Mouse (Mus musculus) gonadal fat pad, adult 2 months (tissue): Measurements from ENCODE around the gene Serpinb1c. TPM values are rescaled to one million over a fixed set of nuclear protein-coding genes. Genes with fewer than 3 reads are reported as not detected.
"Not testable (repeated sequence)": the region's sequence is repeated elsewhere in the genome, so short reads cannot be mapped to it uniquely, and the experiment has no call there.

Experiments used
- DNase-seq: peaks from one replicate; pipeline ENCODE4 v3.0.0-alpha.2; 2012; ENCODE audit warnings: low read depth
- polyA plus RNA-seq: library from polyadenylated mRNA; depleted of rRNA; stranded (reverse); fragments of >200 nt; gene quantifications from 2 replicates; pipeline ENCODE4 v1.2.3, GENCODE M21; 2012; rRNA removed

Serpinb1c gene
- not detected in 2 replicates for polyA plus RNA-seq

DNA sequence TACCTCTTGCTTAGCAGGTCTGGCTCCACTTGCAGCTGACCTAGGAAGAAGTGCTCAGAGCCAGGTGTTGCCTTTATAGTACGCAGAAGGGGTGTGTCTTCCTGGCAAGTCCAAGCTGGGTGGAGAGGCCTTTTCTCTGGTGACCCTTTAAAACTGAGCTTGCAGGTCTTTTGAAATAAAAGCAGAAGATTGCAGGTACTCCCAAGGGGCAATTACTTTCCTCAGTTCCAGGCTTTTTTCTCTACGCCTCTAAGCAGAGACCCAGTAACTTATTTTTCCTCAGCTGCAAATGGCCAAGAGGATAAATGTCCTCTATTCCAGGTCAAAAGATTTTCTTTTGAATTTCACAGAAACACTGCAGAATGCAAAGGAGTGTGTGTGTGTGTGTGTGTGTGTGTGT is at the start of gene Serpinb1c:
Serpinb1c (minus strand) TSS at position 101 of the 400 bp plus-strand sequence.
- DNase-seq: no peak

DNA sequence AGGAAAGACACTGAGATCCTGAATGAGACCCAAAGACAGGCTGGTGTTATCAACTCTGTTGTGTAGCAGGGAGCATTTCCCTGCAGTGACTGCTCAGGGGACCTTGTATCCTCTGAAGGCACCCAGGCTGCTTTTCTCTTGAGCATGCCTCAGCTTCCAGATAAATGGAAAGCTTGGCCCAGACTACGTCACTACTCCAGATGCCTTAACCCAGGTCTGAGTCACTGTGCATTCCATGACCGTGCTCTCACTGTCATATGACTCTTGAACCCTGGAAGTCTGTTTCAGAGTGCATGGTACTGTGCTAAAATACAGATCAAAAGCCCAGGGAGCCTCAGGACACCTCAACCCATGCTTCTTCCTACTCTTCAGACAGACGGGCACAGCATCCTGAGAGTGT is 41.2 kb upstream of the Serpinb1c start:
- DNase-seq: not testable (repeated sequence)

DNA sequence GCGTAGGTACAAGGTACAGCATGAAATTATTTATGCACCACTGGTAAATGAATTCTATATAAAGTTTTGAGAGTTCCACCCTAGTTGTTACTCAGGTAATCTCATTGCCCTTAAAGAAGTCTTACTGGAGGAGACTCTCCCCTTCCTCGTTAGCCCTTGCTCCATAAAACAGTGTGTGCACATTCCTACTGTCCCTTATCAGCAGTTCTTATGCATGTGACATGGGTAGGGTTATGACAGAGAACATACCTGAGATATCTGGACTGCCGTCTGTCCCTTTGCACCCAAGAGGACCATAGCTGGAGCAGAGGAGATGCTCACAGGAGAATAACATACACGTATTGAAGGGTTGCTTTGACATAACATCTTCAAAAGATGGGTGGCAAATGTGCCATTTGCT is 40.3 kb upstream of the Serpinb1c start:
- not testable (repeated sequence) for DNase-seq

DNA sequence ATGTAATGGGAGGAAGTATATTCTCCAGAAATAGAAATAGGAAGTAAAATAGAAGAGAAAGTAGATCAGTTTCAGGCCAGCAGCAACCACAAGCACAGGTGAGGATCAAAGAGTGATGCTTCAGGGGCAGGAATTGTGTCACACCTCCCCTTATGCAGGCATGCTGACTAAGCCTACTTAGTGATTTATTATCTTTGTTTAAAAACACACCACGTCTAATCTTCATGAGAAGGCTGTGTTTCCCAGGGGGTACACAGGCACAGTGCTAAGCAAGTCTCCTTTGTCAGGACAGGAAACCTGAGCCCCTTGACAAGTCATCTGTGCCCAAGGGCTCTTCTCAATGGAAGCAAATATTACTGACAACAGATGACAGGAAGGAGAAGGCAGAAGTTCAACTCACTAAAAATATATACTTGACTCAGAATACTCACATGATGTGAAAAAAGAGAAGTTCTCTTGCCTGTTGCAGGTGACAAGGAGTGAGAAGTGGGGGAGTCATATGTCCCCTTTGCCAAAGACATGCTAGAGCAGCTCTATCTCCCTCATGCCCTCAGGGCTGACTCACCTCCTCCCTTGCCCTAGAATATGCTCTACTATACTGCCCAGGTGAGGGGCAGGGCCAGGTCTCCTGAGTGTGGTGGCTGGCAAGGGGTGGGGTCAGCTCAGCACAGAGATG is 36.8 kb upstream of the Serpinb1c start:
- DNase-seq: no peak

DNA sequence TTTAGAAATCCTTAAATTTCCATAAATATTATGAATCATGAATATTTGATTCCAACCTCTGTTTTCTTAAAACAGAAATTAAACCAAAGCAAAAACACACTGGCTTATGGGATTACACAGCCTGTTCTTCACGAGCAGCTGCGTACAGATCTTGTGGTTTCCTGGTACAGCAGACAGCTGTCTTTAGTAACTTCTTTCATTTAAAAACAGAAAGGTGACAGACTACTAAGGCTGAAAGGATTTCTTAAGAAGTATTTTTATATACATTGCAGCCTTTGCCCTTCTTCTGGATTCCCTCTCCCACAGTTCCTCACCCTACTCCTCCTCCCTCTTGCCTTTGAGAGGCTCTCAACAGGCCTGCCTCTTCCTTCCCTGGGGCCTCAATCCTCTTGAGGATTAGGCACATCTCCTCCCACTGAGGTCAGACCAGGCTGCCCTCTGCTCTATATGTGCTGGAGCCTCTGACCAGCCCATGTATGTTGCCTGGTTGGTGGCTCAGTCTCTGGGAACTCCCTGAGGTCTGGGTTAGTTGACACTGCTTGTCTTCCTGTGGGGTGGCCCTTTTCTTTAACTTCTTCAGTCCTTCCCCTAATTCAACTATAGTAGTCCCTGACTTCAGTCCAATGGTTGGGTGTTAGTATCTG is 31.2 kb upstream of the Serpinb1c start:
- no peak for DNase-seq

DNA sequence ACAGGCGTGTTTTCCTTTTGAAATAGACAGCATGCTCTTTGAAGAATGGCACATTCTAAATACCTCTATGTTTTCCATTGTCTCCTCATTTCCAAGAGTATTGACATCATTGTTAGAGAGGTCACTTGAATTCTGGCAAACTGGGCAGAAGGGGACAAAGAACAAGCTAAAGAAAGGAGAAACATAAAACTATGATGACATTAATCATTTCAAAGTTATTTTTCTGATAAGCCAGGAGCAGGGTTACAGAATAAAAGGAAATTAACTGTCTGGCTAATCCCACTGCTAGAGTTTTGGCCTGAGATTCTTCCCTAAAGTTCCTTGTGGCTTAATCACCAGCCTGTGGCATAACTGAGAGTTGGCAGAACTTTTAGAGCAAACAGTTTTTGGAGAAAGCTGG is 29.2 kb upstream of the Serpinb1c start:
- DNase-seq: no peak

DNA sequence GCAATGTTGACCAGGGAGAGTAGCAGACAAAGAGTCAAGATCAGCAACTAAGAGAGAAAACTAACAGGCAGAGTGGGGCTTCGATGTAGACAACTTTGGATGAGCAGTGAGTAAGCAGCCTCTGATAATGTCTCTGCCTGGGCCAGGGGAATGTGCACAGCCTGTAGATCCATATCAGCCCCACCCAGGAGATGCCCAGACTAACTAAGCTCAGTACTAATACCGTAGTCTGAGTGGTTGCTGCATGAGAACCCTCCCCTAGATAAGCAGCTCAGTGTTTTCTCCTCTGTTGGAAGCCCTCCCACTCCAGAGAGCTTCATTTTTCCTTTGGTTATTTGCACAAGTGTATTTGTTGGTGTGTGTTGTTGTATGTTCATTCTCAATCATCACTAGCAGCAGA is 28.6 kb upstream of the Serpinb1c start:
- no peak for DNase-seq

DNA sequence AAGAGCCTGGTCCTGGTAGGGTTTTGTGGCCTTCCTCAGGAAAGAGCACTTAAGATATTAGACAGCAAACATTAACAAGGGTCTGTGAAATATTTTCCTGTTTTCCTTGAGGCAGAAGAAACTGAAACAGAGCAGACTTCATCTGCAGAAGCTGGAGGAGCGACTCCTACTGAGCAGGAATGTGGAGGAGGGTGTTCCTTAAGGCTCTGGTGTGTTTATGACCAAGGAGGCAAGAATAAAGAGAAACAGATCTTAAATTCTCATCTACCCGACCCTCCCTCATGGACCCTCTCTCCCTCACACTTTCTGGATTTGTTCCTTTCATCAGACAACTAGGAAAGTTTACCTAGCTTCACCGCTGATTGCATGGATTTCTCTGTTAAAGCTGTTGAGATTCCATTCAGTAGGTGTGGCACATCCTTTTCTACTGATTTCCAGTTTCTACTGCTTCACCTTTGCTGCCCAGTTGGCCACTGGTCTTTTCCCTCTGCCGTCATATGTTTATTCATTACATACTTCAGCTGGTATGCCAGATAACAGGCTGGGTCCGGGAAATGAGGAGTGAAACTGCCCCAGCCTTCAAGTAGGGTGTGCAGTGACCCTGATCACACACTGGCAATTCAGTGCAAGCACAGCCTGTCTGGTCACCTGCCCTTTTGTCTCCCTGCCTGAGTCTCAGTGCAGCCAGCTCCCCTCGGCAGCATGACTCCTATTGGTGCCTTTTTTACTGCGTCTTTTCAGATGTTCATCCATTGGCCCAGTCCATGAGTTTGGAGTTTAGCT is 26.8 kb upstream of the Serpinb1c start:
- DNase-seq: no peak

DNA sequence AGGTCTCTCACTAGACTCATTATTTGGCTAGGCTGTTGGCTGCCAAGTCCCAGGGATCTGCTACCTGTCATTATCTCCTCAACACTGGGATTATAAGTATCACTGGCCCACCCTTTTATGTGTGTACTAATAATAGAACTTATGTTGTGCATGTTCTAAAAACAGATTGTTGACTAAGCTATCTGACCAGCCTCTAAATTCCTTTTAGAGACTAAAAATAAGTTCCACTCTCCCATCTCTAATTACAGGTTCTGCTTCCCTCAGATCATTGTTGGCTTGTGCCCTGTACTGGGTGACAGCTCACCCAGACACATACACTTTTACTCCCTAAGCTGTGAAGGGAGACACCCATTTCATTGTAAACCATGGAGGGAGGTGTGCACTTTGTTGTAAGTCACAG is 24.6 kb upstream of the Serpinb1c start:
- DNase-seq: no peak

DNA sequence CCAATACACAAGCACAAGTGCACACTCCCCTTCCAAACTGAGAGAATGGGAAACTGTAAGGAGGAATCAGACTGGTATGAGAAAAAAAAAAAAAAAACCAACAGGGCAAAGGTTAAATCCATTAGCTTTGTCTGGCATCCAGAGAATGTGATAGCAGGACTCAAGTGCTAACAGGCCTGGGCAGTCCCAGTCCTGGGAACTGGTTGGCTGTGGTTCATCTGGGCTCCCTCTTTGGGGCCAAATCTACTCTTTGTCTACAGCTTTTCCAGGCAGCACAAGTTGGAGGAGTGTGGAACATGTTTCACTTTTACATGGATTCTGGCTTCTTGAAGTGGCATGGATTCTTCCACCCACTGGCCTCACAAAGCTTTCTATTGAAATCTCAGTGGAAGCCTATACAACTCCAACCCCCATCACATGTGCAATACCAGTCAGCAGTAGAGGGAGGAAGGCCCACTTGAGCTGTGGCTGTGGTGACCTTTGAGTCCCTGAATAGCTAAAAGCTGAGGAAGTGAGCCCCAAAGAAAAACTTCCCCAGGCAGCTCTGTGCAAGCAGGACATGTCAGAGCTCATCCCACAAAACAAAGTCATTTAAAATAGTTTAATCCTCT is 14.9 kb upstream of the Serpinb1c start:
- no peak for DNase-seq

DNA sequence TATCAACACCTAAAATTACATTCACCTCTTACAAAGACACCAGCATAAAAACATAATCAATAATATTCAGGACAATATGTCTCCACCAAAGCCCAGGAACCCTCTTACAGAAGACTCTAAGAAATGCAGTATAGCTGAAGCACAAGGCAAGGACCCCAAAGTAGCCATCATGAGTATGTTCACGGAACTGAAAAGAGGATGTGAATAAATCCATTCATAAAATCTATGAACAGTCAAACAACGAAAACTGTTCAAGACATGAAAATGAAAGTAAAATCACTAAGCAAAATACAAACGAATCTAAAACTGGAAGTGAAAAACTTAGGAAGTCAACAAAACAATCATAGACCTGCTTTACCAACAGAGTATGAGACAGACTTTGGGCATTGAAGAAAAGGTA is 10.2 kb upstream of the Serpinb1c start:
- DNase-seq: no peak

DNA sequence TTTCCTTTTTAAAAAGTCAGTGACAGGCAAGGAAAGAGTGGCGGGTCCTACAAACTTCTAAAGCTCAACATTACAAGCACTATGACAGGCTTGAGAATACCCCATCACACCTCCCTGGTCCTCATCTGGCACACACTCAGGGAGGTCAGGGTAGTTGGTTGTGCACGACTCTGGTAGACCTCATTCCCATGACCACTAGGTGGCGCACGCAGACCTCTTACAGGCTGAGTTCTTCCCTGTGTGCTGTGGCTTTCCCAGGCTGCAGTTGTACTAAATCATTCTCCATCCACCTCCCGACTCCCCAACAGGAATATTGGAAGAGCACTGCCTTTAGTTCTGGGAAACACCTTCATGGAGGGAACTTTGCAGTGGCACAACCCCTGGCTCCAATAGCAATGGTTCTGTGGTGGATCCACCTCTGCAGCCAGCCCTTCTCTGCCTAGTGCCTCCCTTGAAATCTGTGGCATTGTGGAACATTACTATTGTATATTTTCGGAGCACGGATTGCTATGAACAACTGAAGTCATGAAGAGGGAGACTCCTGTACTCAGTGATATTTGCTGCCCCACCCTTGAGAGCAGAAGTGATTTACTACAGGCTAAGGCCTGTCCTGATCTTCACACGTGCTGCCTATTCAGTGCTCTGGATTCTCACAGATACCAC is 5.3 kb upstream of the Serpinb1c start:
- DNase-seq: no peak

DNA sequence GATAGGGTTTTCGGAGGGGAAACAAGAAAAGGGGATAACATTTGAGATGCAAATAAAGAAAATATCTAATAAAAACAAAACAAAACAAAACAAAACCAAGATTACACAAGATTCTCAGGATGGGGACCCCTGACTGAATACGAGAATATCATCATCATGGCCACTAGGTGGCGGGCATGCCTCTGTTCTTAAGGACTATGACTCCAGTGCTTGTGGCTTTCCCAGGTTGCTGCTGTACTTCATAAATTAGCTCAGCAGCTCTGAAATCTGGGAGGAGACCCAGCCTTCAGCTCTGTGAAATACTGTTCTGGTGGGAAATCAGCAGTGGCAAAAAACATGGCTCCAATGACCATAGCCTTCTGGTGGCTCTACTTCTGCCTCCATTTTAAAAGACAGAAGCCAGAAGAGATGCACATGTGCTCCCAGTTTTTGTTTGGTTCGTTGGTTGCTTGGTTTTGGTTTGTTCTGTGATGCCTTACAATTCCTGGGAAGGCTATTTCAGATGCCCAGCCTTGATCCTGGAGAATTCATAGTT is 4.5 kb upstream of the Serpinb1c start:
- DNase-seq: no peak

DNA sequence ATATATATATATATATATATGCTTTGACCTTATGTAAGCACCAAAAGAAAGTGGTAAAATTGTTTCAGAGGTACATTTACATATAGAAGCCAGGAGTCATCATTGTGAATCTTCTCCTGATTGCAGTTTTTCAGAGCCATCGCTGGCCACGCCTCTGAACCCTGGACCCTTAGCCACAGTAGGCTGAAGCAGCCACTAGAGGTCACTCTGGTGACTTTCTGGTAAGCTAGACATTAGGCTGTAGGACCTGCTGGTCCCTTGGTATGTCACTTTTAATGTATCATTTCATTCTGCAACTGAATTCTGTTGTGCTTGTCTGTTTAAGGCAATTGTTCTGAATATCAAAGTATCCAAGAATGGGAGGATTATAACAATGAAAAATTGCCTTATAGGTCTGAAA is 2.6 kb upstream of the Serpinb1c start:
- no peak for DNase-seq

DNA sequence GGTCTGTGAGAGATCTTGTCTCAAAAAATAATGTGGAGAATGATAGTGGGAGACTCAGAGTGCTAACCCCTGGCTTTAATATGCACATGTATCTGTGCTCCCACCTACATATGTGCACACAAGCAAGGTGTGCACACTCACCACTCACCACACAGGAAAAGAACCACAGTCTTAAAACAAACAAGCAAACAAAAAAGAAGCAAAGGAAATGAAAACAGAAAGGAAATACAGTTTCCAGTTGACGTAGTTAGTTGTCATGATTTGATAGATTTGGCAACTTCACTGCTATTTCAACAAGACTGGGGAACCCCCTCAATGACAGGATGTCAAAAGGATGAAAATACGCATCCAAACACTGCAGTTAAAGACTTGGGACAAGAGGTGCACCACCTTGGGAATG is 1.1 kb upstream of the Serpinb1c start:
- DNase-seq: not testable (repeated sequence)

DNA sequence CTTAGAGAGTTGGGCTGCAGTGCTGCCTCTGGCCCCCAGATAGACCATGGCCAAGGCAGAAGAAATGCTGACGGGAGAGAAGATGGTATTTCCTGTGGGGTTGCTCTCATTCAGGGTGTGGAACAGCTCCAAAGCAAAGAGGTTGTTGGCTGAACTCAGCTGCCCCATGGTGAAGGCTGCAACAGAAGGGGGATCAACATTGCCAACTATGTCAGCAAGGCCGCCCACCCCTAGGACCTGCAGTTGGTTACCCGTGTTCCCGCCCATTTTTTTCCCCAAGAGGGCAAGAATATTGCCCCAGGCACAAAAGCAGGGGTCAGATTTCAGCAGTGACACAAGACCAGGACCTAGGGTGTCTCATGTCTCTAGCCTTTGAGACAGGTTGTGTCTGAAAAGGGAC is 1.1 kb downstream of the Serpinb1c start:
- no peak for DNase-seq

DNA sequence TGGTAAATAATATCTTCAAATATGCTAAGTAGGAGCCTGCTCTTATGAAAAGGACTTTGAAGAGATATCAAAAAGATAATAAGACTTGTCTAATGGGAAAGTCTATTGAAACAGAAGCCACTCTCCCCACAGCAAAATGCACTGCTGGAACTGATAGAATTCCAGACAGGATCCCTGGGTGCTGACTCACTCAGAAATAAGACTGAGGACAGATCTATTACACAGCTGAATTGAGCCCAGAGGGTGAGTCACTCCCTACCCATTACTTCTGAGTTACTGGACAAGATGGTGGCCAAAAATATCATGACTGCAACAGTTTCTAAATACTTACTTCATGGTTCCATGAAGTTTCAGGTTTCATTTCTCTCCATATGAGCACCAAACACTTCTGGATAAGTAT is 13.3 kb downstream of the Serpinb1c start:
- no peak for DNase-seq

DNA sequence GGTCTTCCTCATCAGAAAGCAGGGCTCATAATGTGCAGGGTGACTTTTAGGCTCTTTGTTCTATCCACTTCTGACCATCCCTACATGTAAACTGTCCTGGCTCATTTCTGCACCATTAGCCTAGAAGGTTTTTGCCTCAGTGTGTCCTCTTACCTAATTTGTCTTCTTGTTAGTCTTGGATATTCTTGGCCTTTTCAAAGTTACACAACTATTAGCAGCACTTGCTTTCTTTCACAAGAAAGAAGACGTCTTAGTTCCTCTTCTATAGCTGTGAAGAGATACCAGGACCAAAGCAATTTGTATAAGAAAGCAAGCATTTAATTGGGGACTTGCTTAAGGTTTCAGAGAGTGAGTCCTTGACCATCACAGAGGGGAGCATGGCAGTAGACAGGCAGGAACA is 24.1 kb downstream of the Serpinb1c start:
- no peak for DNase-seq

DNA sequence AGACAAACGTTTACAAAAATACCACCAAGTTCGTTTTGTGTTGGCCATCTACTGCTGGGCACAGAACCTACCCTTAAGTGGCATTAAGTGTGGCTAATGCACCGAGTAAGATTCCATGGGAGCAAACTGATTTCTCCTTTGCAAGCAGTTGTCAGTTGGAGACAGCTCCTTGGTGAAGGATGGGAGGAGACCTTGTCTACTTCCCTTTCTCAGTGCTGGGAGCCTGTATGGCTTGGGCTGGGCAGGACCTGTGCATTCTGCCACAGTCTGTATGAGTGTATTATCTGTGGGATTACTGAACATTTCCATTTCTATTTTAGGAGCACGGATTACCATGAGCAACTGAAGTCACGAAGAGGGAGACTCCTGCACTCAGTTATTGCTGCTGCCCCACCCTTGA is 29.2 kb downstream of the Serpinb1c start:
- no peak for DNase-seq

DNA sequence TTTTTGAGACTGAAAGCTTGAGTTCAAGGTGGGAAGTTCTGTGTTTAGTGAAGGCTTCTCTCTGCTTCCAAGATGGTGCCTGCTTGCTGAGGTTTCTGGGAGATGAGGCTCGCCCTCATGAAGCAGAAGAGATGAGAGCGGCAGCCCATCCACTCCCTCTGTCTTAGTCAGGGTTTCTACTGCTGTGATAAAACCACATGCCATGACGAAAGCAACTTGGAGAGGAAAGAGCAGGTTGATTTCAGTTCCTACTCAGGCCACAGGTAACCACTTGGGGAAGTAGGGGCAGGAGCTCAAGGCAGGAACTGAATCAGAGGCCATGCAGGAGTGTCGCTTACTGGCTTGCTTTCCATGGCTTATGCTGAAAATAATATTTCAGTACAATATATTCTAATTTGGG is 29.8 kb downstream of the Serpinb1c start:
- not testable (repeated sequence) for DNase-seq

DNA sequence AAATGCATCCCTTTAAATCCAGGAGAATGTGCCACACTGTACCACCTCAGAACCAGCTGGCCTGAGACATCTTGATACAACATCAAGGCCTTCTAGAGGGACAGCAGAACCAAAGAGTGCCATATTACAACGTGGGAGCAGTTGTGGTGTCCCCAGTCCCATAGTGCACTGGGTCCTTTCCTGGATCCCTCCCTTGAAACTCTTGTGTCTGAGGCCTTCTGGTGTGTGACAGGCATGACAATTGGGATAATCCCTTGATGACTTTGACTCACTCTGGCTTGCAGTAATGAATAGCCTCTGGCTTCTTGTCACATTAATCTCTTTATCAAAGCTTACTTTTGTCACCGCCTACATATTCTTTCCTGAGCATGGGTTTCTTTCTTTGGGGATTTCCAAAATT is 31.0 kb downstream of the Serpinb1c start:
- no peak for DNase-seq

DNA sequence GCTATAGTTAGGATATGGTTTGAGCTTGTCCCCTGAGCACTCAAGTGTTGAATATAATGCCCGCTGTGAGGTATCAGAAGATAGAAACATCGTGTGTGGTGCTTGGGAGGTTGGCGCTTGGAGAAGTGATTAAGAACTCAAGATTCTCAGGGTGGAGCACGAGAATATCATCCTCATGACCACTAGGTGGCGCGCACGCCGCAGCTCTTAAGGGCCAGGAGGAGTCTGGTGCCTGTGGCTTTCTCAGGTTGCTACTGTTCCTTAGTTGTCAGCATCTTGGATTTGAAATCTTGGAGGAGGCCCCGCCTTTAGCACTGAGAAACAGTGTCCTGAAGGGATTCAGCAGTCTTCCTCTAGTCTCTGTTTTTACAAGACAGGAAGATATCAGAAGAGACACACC is 31.5 kb downstream of the Serpinb1c start:
- DNase-seq: no peak
